Mouse (Mus musculus) urinary bladder, postnatal 25 days (tissue): ENCODE measurements around the gene Dexi.

ENCODE experiments used
- DNase-seq: peaks from one replicate; pipeline ENCODE4 v3.0.0; 2022; ENCODE audit warnings: low spot score

Gene Dexi

DNA sequence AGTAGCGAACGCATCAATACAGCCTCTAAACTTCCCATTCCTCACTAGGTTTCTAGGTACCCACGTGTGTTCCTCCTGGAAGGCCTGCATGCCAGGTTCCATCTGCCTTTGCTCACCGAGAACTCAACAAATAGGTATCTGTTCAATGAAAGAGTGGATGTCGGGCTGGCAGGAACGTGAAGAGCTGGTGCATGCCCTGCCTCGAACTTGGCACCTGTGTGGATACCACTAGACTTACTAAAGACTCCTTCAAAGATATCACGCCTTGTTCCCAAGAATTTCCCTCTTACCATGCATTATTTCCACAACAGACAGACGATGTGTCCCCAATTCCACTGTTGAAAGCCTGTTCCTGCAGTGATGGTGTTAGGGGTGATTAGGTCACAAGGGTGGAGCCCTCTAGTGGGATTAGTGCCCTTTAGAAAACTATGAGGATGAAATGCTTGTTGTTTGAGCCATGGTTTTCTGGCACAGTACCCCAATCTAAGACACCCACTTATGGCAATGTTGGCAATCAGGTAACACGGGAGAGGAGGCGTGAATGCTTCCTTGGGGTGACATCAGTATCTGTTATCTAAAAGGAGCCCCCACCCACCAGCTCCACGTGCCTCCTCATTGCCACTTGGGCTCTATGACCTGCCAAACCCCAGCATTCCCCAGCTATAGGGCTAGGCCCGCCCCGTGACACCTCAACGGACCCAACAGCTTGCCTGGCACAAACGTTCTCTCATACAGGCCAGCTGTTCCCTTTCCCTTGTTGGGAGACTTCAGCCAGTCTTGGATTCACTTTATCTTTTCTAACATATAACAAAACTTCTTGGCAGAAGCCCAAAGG, 1.9 kb downstream of the Dexi start:
- no peak for DNase-seq

GRCm38 (mm10) chr16:10536961-10537360, 5.9 kb downstream of the Dexi start:
- no peak for DNase-seq

- no peak for DNase-seq
Measured at GRCm38 (mm10) chr16:10536323-10536722, 6.5 kb downstream of the Dexi start.

DNA sequence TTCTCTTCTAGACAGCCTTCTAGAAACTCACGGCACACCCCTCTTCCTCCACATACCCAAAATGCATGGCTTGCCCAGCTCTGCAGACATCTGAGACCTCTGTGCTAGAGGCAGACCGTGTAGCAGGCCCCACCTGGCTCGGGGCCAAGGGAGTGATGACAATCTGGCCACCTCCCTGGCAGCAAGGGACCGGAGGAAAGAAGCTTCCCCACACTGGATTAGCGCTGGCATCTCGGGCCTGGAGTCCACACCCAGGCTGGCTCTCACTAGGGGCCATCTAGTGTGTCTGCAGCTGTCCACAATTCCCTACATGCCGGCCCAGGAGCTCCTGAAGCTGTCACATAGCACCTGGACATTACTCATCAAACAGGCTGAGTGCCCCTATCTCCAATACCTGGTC, 8.3 kb downstream of the Dexi start:
- no peak for DNase-seq

DNA sequence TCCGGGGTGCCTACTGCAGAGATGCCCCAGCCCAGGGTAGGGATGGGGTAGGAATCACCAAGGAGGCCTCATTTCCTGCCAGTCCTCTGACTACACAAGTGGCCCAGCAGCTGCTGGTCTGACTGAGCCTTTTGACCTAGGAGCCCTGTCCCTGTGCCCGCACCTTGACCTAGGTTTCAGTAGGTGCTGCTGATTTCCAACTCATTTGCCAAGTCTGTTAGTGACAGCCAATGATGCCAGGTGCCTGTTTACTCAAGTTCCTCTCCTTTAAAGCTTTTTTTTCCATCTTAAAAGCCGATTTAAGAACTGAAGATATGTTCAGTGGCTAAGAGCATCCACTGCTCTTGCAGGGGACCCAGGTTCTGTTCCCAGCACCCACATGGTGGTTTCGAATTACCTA, 9.1 kb downstream of the Dexi start:
- DNase-seq, result no peak

DNA sequence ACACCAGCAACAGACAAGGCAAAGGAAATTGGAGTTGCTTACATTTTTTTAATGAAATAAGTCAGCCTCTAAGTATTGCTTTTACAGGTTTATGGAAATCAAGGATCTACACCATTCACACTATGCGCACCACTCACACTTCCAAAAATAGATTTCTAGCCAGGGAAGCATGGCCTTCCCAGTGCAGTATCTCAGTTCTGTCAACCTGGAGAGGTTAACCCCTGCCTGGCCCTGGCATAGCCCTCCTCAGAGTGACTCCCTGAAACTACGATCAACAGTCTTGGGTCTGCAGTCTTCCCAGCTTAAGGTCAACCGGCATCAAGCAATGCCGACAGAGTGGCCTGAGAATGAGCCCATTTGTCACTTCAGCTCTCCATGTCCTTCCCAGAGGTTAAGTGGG, 12.7 kb downstream of the Dexi start:
- DNase-seq, result no peak

- no peak for DNase-seq
Measured at GRCm38 (mm10) chr16:10528382-10528781, 14.5 kb downstream of the Dexi start.

- DNase-seq, result no peak
Measured at GRCm38 (mm10) chr16:10527046-10527644, 15.7 kb downstream of the Dexi start.

DNA sequence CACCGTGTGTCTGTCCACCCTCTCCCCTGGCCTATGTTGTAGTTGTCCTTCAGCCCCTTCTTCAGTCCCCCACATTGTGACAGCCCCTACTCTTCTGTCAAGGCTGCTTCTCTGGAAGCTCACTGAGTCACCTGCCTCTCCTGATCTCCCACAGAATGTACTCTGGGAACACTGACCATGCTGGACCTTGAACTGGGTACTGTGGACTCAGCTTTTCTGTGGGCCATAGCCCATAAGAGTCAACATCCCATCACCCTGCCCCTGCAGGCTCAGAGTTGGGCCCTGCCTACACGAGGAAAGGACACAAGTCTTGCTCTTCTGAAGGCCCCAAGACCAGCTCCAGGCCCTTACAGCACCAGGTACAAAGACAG, 17.3 kb downstream of the Dexi start:
- no peak for DNase-seq

DNA sequence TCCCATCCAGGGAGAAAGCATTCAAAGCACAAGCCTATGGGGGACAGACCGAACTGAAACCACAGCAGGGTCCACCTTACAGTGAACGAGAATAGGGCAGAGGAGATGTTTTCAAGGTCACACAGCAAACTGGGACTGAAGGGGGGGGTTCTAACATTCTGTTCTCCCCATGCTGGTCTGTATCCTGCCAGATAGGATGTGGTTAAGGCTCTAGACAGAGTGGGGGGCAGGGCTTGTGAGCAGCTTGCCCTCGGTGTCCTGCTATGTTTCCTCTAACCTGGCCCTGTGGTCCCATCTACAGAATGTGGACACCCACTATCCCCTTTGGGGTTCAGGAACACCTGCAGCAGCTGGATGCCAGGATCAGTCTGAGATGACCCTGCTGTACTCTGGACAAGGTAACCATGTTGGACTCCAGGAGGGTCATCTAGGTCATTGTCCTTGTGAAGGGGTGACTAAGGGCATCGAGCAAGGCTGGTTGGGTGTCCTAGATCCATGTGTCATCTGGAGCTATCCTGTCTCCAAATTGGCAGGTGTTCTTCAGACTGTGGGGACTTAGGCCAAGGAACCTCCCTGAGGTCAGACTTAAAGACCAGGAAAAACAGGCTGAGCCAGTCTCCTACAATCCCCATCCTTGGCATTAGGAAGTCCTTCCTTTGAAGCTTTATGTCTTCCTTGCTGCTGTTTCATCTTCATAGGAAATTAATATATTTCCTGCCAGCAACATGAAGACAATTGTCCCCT, 17.8 kb downstream of the Dexi start:
- DNase-seq, result no peak

DNA sequence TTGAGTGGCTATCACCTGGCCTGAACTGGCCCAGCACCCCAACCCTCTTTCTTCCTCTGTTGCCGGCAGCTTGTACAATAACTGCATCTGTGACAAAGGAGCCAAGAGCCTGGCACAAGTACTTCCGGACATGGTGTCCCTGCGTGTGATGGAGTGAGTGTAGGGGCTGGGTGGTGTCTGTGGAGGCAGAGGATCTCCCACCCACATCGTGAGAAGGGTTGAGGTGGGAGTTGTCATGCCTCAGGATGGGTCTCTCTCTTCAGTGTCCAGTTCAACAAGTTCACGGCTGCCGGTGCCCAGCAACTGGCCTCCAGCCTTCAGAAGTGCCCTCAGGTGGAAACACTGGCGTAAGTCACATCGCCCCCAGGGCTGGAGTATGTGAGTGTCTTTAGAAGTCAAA, 19.2 kb downstream of the Dexi start:
- no peak for DNase-seq

- DNase-seq, result peak; percentile 55
Measured at GRCm38 (mm10) chr16:10522811-10523210, 20.0 kb downstream of the Dexi start.

DNA sequence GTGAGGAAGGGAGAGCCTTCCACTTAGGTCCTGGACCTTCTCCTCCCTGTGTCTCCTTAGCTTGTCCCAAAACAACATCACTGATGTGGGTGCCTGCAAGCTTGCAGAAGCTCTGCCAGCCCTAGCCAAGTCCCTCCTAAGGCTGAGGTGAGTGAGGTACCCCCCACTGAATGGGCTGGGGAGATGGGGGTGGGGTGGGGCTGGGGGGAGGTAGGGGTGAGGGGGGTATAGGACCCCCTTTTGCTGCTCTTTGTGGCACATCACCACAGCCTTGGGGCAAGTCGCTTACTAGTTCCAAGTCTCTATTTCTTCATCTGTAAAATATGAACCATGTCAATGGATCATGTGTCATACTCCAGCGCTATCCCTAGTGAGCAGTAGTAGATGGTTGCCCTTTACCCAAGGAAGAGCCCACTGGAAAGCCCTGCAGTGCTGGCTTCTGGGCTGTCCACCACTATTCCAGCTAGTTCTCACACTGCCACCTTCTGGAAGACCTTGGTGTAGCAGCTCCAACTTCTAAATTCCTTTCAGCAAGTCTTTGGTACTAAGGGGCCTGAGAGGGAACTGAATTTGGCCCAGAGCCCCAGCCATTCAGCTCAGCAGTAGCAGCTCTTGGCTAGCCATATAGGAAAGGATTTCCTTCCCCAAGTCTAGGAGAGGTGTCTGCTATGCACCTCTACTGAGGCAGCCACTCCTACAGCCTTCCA, 21.8 kb downstream of the Dexi start:
- DNase-seq, result peak; percentile 65

- no peak for DNase-seq
Measured at GRCm38 (mm10) chr16:10518030-10518429, 24.8 kb downstream of the Dexi start.

- DNase-seq, result no peak
Measured at GRCm38 (mm10) chr16:10515953-10516572, 26.8 kb downstream of the Dexi start.

DNA sequence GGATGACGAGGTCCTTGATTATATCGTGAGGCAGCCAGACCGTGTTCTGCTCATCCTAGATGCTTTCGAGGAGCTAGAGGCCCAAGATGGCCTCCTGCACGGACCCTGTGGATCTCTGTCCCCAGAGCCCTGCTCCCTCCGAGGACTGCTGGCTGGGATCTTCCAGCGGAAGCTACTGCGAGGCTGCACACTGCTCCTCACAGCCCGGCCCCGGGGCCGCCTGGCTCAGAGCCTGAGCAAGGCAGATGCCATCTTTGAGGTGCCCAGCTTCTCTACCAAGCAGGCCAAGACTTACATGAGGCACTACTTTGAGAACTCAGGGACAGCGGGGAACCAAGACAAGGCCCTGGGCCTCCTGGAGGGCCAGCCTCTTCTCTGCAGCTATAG, 31.7 kb downstream of the Dexi start:
- no peak for DNase-seq

DNA sequence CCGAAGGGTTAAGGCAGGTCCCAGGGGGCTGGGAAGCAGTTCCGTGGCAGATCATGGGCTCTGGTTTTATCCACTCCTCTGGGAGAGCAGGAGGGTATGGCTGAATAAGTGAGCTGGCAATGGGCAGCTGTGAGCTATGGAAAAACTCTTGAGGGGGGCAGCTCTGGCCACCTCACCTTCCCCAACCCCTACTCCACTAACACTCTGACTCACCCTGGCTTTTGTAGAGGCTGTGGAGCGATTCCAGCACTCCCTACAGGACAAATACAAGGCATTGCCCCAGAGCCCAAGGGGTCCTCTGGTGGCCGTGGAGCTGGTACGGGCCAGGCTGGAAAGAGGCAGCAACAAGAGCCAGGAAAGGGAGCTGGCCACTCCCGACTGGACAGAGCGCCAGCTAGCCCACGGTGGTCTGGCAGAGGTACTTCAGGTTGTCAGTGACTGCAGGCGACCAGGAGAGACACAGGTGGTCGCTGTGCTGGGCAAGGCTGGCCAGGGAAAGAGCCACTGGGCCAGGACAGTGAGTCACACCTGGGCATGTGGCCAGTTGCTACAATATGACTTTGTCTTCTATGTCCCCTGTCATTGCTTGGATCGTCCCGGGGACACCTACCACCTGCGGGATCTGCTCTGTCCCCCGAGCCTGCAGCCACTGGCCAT, 32.2 kb downstream of the Dexi start:
- DNase-seq, result no peak

GRCm38 (mm10) chr16:10508691-10509090, 34.2 kb downstream of the Dexi start:
- no peak for DNase-seq

GRCm38 (mm10) chr16:10507445-10507844, 35.4 kb downstream of the Dexi start:
- no peak for DNase-seq

DNA sequence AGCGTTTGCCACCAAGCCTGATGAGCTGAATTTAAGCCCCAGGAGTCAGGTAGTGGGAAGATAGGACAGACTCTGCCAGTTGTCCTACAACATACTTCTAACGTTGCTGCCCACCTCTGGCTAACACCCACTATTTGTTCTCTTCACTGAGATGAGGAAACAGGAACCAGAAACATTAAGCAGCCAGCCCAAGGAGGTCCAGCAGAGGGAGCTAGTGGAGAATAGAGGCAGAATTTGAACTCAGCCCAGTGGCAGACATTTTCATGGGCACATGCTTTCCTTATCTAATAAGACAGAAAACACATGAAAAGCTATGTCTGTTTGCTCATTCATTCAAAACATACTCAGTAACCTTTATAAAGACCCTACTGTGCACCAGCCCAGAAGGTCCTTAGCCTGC, 39.8 kb downstream of the Dexi start:
- no peak for DNase-seq

DNA sequence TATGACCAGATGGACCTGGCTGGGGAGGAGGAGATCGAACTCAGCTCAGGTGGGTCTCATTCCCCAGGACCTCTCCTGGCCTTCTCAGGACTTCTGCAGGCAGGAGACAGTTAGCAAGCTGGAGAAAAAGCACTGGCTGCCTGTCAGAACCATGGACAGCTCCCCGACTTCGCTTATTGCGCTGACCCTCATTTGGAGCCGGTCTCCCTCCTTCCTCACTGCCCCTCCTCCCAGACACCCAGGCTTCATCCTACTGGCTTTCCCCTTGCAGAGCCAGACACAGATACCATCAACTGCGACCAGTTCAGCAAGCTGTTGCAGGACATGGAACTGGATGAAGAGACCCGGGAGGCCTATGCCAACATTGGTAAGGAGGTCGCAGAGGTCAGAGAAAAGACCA, 41.0 kb downstream of the Dexi start:
- DNase-seq, result peak; percentile 29

- DNase-seq, result no peak
Measured at GRCm38 (mm10) chr16:10499122-10499521, 43.7 kb downstream of the Dexi start.
